Comparison of ENCODE assay signal across 19 mouse cellular contexts in genomic region chr19:5516906-5517505, GRCm38 (mm10). TPM values are rescaled to one million over a fixed set of nuclear protein-coding genes. Genes with fewer than 3 reads are reported as not detected.
A peak's percentile ranks its signal among the peaks of the same experiment; 100 is the strongest.
DNase-seq lines count a peak whose midpoint lies in the region; ATAC-seq lines count a peak whose summit lies in the region.
"Had no signal": no experiment of that assay in that cellular context is flagged by ENCODE, and none has a peak within 500 bp of the region (broad histone marks: within the 10 kb centered on the region; RNA-seq: fewer than 3 reads in every experiment).

No protein-coding gene starts in this region.

- WGBS in lung, embryonic 16.5 days: 66% methylated on average over 8 of the region's 8 CpGs
- 80% methylated on average over 8 of the region's 8 CpGs for WGBS in kidney, embryonic 16.5 days

- peaks cover 7% of the 10 kb centered on the region for H3K4me1 ChIP-seq in lung, embryonic 16.5 days (replicated peaks; ENCODE audit: control insufficient read depth, insufficient read depth, low read length)
- H3K4me1 ChIP-seq in kidney, embryonic 16.5 days (ENCODE audit: insufficient read depth, low read length): 0 out of 2 replicates have a peak, but pooled peaks cover 6% of the 10 kb centered on the region
- H3K4me1 ChIP-seq: embryonic facial prominence, embryonic 12.5 days; forebrain, embryonic 10.5 days; limb, embryonic 12.5 days had no signal

- no peaks in the 10 kb centered on the region for H3K27me3 ChIP-seq in lung, embryonic 16.5 days (ENCODE audit: control insufficient read depth, insufficient read depth, low read depth, low read length)
- H3K27me3 ChIP-seq in kidney, embryonic 16.5 days (ENCODE audit: insufficient read depth, low read length): no peaks in the 10 kb centered on the region
- H3K27me3 ChIP-seq: embryonic facial prominence, embryonic 12.5 days; limb, embryonic 12.5 days; neural tube, embryonic 15.5 days had no signal

- no peak overlapping the region for H3K4me2 ChIP-seq in lung, embryonic 16.5 days (ENCODE audit: low read depth, low read length)
- H3K4me2 ChIP-seq in kidney, embryonic 16.5 days (replicated peaks; ENCODE audit: low read depth, low read length): no peak overlapping the region
- H3K4me2 ChIP-seq: embryonic facial prominence, embryonic 12.5 days; limb, embryonic 12.5 days; neural tube, embryonic 15.5 days had no signal

- H3K4me3 ChIP-seq in lung, embryonic 16.5 days (ENCODE audit: low read length): no peak overlapping the region
- H3K4me3 ChIP-seq in kidney, embryonic 16.5 days (ENCODE audit: low read length): no peak overlapping the region
- H3K4me3 ChIP-seq: embryonic facial prominence, embryonic 12.5 days; forebrain, embryonic 10.5 days; limb, embryonic 12.5 days; midbrain, embryonic 10.5 days; neural tube, embryonic 15.5 days had no signal

- no peak overlapping the region for H3K9ac ChIP-seq in lung, embryonic 16.5 days (ENCODE audit: low read length)
- H3K9ac ChIP-seq in kidney, embryonic 16.5 days (replicated peaks; ENCODE audit: low read length): no peak overlapping the region
- H3K9ac ChIP-seq: embryonic facial prominence, embryonic 12.5 days; limb, embryonic 12.5 days; neural tube, embryonic 15.5 days had no signal

- ATAC-seq in lung, embryonic 16.5 days (ENCODE audit: low read depth): peak; percentile 36; the same call in 1 of the 2 replicates
- ATAC-seq in kidney, embryonic 16.5 days (ENCODE audit: low FRiP score, low TSS enrichment): no peak
- ATAC-seq: CD4-positive, CD25-positive, alpha-beta regulatory T cell, adult 4 months; hindbrain, postnatal 0 days had no signal

- H3K9me3 ChIP-seq in lung, embryonic 16.5 days (ENCODE audit: control insufficient read depth, low read length): no peaks in the 10 kb centered on the region
- no peaks in the 10 kb centered on the region for H3K9me3 ChIP-seq in kidney, embryonic 16.5 days (ENCODE audit: low read length)
- H3K9me3 ChIP-seq: embryonic facial prominence, embryonic 12.5 days; forebrain, embryonic 10.5 days; midbrain, embryonic 10.5 days; neural tube, embryonic 15.5 days had no signal

- peak; percentile 91 for DNase-seq in heart, adult 11 months
- no peak for DNase-seq in heart, adult 9 months (ENCODE audit: low spot score in 2 of 2)
- no peak for DNase-seq in lung, postnatal 14 days
- DNase-seq in ZHBTc4 (ENCODE audit: low read depth, low spot score): peak; percentile 67
- no peak for DNase-seq in ovary, postnatal 36 days (ENCODE audit: low spot score)
- DNase-seq: cerebellum, postnatal 14 days; lung, postnatal 10 days; thymus, adult 2 months had no signal

- H3K27ac ChIP-seq in lung, embryonic 16.5 days (ENCODE audit: low read length): no peak overlapping the region
- H3K27ac ChIP-seq in kidney, embryonic 16.5 days (ENCODE audit: low read length): no peak overlapping the region
- H3K27ac ChIP-seq: embryonic facial prominence, embryonic 12.5 days; forebrain, embryonic 10.5 days; hindbrain, postnatal 0 days; limb, embryonic 12.5 days; midbrain, embryonic 10.5 days; neural tube, embryonic 15.5 days had no signal

- no peaks in the 10 kb centered on the region for H3K36me3 ChIP-seq in lung, embryonic 16.5 days (ENCODE audit: control insufficient read depth, insufficient read depth, low read length)
- H3K36me3 ChIP-seq in kidney, embryonic 16.5 days (ENCODE audit: insufficient read depth, low read length): no peaks in the 10 kb centered on the region
- H3K36me3 ChIP-seq: embryonic facial prominence, embryonic 12.5 days; forebrain, embryonic 10.5 days; limb, embryonic 12.5 days; midbrain, embryonic 10.5 days; neural tube, embryonic 15.5 days had no signal

RNA-seq across cellular contexts. Expression of gene Snx32, which starts 6.7 kb away (rescaled TPM):
- polyA plus RNA-seq in lung, embryonic 16.5 days (2015; fragmentation: Nextera tagmentation; extraction: Ambion mirVana): 7.4 and 7.7 TPM in 2 replicates
- polyA plus RNA-seq in kidney, embryonic 16.5 days (2015; fragmentation: Nextera tagmentation; extraction: Ambion mirVana): 9.9 and 10.6 TPM in 2 replicates

RNA-seq across cellular contexts. Expression of gene 1700020D05Rik, which starts 13.4 kb away (rescaled TPM):
- not detected in 2 replicates for polyA plus RNA-seq in lung, embryonic 16.5 days (2015; fragmentation: Nextera tagmentation; extraction: Ambion mirVana)
- polyA plus RNA-seq in kidney, embryonic 16.5 days (2015; fragmentation: Nextera tagmentation; extraction: Ambion mirVana): not detected in 2 replicates
- polyA plus RNA-seq: CD4-positive, CD25-positive, alpha-beta regulatory T cell, adult 4 months; forebrain, embryonic 10.5 days; heart, postnatal 0 days; hindbrain, postnatal 0 days; kidney, embryonic 14.5 days; midbrain, embryonic 10.5 days had no signal

RNA-seq across cellular contexts. Expression of gene Cfl1, which starts 26.8 kb away (rescaled TPM):
- 2,553 and 2,793 TPM in 2 replicates for polyA plus RNA-seq in lung, embryonic 16.5 days (2015; fragmentation: Nextera tagmentation; extraction: Ambion mirVana)
- 2,772 and 2,914 TPM in 2 replicates for polyA plus RNA-seq in kidney, embryonic 16.5 days (2015; fragmentation: Nextera tagmentation; extraction: Ambion mirVana)

RNA-seq across cellular contexts. Expression of gene Mus81, which starts 28.8 kb away (rescaled TPM):
- 45.7 and 51.4 TPM in 2 replicates for polyA plus RNA-seq in lung, embryonic 16.5 days (2015; fragmentation: Nextera tagmentation; extraction: Ambion mirVana)
- 44.2 and 50.5 TPM in 2 replicates for polyA plus RNA-seq in kidney, embryonic 16.5 days (2015; fragmentation: Nextera tagmentation; extraction: Ambion mirVana)

RNA-seq across cellular contexts. Expression of gene Efemp2, which starts 43.3 kb away (rescaled TPM):
- 197 and 200 TPM in 2 replicates for polyA plus RNA-seq in lung, embryonic 16.5 days (2015; fragmentation: Nextera tagmentation; extraction: Ambion mirVana)
- polyA plus RNA-seq in kidney, embryonic 16.5 days (2015; fragmentation: Nextera tagmentation; extraction: Ambion mirVana): 197 and 208 TPM in 2 replicates

Comparison
In these comparisons a context has a peak if more than half of its experiments do, and no peak if none do; other contexts are left out.
1. DNase-seq: peak in heart, adult 11 months (single experiment) and ZHBTc4 (single experiment); none in heart, adult 9 months (0 of 2), lung, postnatal 14 days (single experiment) and ovary, postnatal 36 days (single experiment).